Mouse (Mus musculus): ENCODE results near the gene Gm7073.

The Gm7073 gene

GRCm38 (mm10) chrX:60539149-60539548 lies at the start of gene Gm7073:
TSS of gene Gm7073 (minus strand) at chrX:60539249.
- in situ Hi-C loops (cut with MseI, MboI), result no loop called here

GRCm38 (mm10) chrX:60570539-60570938 lies 31.5 kb upstream of the Gm7073 start:
- in situ Hi-C loops (cut with MseI, MboI), result no loop called here

- in situ Hi-C loops (cut with MseI, MboI), result no loop called here
These were observed 30.0 kb upstream of the Gm7073 start for GRCm38 (mm10) chrX:60569047-60569446.

DNA sequence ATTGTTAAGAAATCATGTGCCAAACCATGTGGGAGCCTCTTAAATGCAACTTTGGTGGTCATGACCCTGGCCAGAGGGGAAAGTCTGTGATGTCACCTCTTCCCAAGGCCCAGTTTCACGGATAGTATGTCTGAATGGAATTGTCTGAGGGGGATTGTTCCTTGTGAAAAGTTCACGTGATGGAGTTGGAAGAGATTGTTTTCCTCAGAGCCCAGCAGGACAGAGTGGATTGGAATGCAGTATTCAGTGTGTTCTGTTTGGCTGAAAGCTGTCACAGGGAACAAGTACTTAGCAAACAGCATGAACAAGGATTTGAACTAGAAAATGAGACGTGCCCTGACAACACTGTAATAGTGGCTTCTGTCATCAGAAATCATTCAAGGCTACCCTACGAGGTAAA lies 16.2 kb upstream of the Gm7073 start:
- in situ Hi-C loops (cut with MseI, MboI), result no loop called here

DNA sequence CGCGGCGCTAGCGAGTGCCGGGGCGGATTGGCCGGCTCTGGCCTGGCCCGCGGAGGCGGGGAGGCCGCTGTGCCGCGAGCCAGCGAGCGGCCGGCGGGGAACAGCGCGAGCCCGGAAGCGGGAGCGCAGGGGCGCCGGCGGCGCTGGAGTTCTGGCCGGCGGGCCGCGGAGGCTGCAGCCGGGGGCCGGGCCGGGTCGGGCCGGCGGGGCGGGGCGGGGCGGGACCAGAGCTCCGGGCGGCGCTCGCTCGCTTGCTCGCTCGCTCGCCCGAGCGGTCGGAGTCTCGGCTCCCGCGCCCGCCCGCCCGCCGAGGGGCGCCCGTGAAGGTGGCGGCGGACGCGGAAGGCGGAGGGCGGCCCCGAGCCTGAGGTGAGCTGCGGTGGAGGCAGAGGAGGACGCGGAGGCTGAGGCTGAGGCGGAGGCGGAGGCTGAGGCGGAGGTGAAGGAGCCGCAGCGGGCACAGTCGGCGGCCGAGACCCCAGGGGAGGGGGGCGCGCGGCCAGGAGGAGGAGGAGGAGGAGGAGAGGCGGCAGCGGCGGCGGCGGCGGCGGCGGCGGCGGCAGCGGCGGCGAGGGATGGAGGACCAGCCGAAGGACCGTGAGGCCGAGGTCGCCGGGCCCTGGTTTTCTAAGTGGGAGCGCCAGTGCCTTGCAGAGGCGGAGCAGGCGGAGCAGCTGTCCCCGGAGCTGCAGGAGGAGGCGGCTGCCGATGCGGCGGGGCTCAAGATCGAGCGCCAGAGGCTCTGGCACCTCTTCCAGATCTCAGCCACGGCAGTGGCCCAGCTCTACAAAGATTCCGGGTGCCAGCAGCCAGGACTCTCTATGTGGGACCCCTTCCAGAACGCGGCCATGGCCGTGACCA lies 8.6 kb upstream of the Gm7073 start:
- in situ Hi-C loops (cut with MseI, MboI), result no loop called here

DNA sequence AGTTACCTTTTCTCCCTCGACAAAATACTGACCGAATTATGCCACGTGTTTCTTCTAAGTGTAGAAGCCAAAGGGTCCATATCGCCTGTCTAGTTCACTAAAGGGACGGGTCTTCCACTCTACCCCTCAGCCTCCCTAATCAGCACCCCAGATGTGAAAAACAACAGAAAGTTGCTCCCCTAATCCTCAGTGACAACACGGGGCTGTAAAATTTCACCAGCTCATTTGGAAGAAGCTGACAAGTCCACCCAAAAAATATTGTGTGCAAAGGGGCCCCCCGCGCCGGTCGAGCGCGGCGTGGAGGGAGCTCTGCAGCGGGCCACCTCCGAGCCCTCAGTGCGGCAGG lies 8.0 kb upstream of the Gm7073 start:
- in situ Hi-C loops (cut with MseI, MboI), result no loop called here

GRCm38 (mm10) chrX:60545906-60546305 lies 6.9 kb upstream of the Gm7073 start:
- in situ Hi-C loops (cut with MseI, MboI), result no loop called here

DNA sequence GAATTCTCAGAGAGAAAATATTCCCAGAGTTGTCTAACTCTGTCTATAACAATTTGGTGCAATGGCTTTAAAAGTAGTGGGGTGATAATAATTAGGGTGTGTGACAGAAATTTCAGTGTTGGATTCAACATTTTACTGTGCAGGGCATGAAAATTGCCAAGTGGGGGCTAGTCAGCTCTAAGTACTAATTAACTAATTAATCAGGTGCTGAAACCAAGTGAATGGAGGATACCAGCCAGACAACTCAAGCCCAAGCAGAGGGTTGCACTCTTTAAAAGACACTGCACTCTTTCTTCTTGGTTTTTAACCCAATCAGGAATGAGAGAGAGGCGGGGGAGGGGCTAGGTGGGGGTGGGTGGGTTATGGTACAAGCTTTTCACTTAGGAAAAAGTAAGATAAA lies 6.4 kb upstream of the Gm7073 start:
- in situ Hi-C loops (cut with MseI, MboI), result no loop called here

DNA sequence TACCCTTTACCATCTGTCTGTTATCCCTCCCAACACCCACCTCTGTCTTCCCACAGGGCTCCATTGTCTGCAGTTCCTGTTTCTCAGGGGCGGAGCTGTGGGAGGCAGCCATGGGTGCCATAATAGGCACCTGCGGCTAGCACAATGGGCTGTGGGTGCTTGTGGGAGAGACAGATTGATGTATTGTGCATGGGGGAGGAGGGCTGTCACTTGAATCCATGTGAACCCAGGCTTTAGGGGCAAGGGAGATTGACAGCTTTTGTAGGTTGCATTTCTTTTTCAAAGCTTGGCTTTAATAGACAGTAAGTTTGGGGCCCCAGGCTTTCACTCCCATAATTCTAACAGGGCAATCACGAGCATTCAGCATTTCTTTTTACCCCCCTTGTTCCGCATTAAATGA lies 5.0 kb upstream of the Gm7073 start:
- in situ Hi-C loops (cut with MseI, MboI), result no loop called here

DNA sequence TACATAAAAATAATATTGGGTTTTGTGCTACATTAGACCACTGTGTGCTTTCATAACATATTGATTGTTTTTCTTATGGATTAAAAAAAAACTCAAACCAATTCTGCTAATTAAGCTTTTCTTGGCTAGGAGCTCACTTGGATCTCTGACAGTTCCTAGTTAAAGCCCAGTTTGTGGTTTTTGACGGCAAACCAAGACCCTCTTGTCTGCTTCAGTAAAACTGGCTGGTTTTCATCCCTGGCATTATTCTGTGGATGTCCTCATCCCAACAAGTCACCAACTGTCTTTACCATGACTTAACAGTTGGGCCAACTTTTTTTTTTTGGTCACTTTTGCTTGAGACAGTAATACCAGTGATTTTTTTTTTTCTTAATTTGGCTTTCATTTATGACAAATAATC lies 3.9 kb upstream of the Gm7073 start:
- in situ Hi-C loops (cut with MseI, MboI), result no loop called here

- in situ Hi-C loops (cut with MseI, MboI), result no loop called here
These were observed 35.1 kb downstream of the Gm7073 start for GRCm38 (mm10) chrX:60503995-60504394.

- in situ Hi-C loops (cut with MseI, MboI), result loop anchor here in 1 of 2 experiments (10.0 kb wide), 1 partner anchor 547 kb away; no protein-coding TSS in a partner anchor
These were observed 41.3 kb downstream of the Gm7073 start for GRCm38 (mm10) chrX:60497750-60498149.

GRCm38 (mm10) chrX:60495308-60495707 lies 43.7 kb downstream of the Gm7073 start:
- in situ Hi-C loops (cut with MseI, MboI), result loop anchor here in 1 of 2 experiments (10.0 kb wide), 1 partner anchor 549 kb away; no protein-coding TSS in a partner anchor

- in situ Hi-C loops (cut with MseI, MboI), result no loop called here
These were observed 75.3 kb downstream of the Gm7073 start for GRCm38 (mm10) chrX:60463786-60464185.

DNA sequence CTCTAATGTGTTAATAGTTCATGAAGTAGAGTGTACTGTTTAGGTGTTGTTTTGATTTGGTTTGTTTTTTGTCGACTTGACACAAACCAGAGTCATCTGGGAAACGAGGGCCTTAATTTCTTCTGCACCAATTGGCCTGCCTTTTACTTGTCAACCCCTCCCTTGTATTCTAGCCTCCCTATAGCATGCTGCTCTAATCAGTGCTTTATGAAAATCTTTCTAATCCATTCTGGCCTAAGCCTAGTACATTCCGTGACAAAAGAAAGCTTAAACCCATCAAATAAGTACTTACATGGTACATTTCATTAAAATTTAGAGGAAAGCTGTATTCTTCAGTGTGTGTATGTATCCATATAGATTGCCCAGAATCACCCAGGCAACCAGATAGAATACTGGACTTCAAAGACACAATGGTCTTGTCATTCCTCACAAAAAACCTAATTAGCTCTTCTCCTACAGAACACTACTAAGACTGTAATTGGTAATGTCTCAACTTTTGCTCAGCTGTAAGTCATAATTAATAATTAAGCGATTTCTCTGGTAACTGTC lies 124.4 kb downstream of the Gm7073 start:
- in situ Hi-C loops (cut with MseI, MboI), result no loop called here

DNA sequence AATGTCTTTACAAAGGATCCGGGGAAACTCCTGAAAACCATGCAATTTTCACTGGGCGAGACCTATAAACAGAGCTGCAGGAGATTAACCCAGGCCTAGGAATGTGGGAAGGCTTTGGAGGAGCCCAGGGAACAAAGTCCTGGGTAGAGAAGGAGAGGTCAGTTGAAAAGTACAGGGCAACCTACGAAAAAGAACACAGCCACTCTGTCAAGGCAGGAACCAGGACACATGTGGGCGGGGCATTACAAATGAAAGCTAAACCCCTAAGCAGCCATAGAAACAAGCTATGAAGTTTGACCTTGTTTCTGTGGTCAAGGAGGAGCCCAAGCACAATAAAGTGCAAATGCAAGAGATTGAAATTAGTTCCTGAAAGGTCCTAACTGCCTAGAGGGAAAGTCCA lies 133.4 kb downstream of the Gm7073 start:
- in situ Hi-C loops (cut with MseI, MboI), result no loop called here

DNA sequence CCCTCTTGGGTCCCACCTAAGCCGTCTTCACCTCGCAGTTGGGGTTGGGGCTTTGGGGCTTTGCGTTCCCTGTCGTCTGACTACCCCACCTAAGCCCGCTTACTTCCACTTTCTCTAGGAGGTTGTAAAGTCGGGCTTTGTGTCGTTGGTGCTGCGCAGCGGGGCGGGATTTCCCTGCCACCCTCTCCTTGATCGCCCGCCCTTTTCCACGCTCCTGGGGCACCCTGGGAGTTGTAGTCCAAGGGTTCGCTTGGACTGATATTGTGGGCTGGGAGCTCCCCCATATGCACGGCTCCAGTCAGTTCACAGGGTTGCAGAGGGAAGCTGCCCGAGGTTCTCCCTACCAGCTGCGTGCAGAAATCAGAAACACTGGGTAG lies 134.4 kb downstream of the Gm7073 start:
- in situ Hi-C loops (cut with MseI, MboI), result no loop called here

DNA sequence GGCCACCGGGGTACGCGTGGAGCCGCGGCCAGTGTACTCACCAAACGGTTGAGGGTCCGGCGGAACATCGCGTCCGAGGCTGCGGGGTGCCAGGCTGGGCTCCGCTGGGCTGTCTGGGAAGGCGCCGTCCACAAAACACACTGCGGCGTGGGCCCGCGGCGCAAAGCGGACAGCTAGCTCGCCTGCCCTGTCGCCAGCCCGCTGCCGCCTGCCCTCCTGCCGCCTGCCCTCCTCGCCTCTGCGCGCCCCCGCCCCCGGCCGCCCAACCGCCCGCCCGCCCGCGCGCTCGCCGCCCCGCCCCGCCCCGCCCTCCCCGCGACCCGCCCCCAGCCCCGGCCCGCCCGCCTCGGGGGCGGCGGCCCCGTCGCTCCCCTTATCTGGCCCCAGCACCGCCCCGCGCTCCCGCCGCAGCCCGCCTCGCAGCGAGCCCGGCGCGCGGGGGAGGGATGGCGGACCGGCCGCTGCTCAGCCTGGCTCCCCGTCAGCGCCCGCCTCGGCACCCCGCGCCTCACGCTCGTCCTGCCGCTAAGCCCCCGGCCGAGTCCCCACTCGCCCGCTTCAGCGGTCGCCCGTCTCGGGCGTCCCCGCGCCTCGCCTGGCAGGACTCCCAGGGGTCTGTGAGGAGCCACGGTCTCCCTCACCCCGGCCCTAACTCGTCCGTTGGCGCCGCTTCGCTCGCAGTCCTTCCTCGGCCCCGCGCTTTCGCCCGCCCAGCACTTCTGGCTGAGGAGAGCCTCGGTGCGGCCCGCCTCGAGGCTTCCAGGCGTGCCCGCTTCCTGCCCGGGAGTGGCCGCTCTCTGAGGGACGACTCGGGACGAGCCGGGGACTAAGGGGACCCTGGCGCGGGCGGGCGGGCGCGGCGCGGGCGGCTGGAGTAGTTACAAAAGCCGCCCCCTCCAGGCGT lies 135.0 kb downstream of the Gm7073 start:
- in situ Hi-C loops (cut with MseI, MboI), result no loop called here

- in situ Hi-C loops (cut with MseI, MboI), result no loop called here
These were observed 135.8 kb downstream of the Gm7073 start for GRCm38 (mm10) chrX:60403062-60403763.

- in situ Hi-C loops (cut with MseI, MboI), result no loop called here
These were observed 144.8 kb downstream of the Gm7073 start for GRCm38 (mm10) chrX:60394292-60394691.

GRCm38 (mm10) chrX:60386852-60387251 lies 152.2 kb downstream of the Gm7073 start:
- in situ Hi-C loops (cut with MseI, MboI), result no loop called here
